Mouse (Mus musculus) embryonic fibroblast, embryonic 13.5 days (primary cell): ENCODE data around the gene App. TPM values are rescaled to one million over a fixed set of nuclear protein-coding genes. Genes with fewer than 3 reads are reported as not detected.

Experiments
- H3K27ac ChIP-seq: 2 replicates; pipeline ENCODE4 v1.5.1; 2012; ENCODE audit warnings: low read length, control low read depth, inconsistent platforms; ENCODE audit not compliant: insufficient read depth
- H3K4me1 ChIP-seq: 2 replicates; pipeline ENCODE4 v1.6.1; 2011; ENCODE audit warnings: low read length; ENCODE audit not compliant: control insufficient read depth, insufficient read depth
- H3K4me3 ChIP-seq: 2 replicates; pipeline ENCODE4 v1.5.1; 2011; ENCODE audit warnings: mild to moderate bottlenecking, control low read depth, low read length; ENCODE audit not compliant: insufficient read depth
- CTCF ChIP-seq: IDR thresholded peaks from 2 replicates; pipeline ENCODE4 v1.5.1; 2011; ENCODE audit warnings: mild to moderate bottlenecking, control low read depth, low read length, moderate library complexity, borderline replicate concordance; ENCODE audit not compliant: insufficient read depth
- POLR2A ChIP-seq: IDR thresholded peaks from 2 replicates; pipeline ENCODE4 v1.6.1; 2011; ENCODE audit warnings: low read depth, mild to moderate bottlenecking, control low read depth, low read length, moderate library complexity
- polyA plus RNA-seq: library from polyadenylated mRNA; stranded (reverse); fragments of >200 nt; gene quantifications from 2 replicates; pipeline ENCODE4 v1.2.4, GENCODE M21; 2011; ENCODE audit warnings: low read depth; ENCODE audit not compliant: missing spikeins, insufficient read length

Gene App
- polyA plus RNA-seq, 1 experiment: 740 TPM

DNA sequence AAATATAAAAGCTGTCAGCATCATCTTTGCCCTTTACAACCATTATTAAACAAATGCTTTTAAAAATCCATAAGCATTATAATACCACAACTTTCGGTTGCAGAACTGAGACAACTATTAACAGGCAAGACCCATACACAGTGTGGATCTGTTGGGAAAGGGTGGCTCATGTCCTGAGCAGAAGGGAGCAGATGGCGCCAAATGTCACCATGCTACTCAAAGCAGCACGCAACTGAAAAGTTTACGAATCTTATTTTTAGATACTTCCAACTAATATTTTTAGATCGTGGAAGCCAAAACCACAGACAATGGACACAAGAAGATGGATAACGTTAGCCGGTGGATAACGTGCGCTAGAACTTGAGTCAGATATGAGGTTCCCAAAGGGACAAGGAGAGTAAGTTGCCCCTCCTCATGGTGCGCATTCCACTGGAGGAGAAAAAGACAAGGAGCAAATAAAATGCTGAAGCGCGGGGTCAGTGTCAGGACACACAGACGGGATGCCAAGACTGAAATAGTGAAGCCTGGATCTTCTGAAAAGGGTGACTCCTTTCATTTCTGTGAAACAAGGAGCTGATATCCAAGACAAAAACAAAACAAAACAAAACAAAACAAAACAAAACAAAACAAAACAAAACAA is 106.2 kb downstream of the App start:
- Histone ChIP-seq H3K4me1 (no peaks in the 10 kb centered on the region), H3K4me3 (no peak overlapping the region), H3K27ac (no peak overlapping the region)
- TF ChIP-seq POLR2A (no peak), CTCF (no peak)

DNA sequence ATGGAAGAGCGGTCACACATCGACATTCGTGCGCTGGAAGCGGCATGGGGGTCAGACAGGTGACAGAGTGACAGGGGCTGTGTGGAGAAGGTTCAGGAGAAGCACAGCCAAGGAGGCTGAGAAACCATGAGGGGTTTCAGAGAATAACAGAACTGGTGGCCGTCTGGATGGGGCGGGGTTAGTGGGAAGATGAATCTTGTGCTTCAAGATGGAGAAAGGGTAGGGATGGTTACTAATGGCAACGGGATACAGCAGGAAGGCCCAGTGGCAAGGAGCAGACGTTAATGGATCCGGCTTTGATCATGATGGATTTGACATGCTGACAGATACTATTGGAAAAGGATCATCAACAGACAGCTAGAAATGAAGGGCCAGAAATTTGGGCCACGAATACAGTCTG is 107.3 kb downstream of the App start:
- Histone ChIP-seq H3K4me1 (no peaks in the 10 kb centered on the region), H3K27ac (no peak overlapping the region), H3K4me3 (no peak overlapping the region)
- TF ChIP-seq POLR2A: no peak

DNA sequence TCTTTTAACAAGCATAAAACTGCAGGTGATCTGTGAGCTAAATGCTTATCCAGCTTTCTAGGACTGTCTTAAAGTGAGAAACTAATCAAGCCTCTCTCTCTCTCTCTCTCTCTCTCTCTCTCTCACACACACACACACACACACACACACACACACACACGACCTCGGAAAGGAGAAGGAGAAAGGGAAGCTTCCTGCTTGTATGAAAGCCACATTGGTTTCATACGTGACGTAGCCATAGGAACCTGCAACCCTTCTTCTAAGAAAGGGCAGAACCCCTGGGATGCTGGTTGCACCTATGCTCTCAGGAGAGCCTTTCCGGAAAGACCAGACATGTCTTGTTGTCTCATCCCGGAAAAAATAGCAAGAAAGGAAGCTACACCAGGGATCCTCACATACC is 108.8 kb downstream of the App start:
- H3K4me3 ChIP-seq: no peak overlapping the region
- no peaks in the 10 kb centered on the region for H3K4me1 ChIP-seq
- no peak overlapping the region for H3K27ac ChIP-seq
- TF ChIP-seq POLR2A: no peak
- no peak for TF ChIP-seq CTCF

DNA sequence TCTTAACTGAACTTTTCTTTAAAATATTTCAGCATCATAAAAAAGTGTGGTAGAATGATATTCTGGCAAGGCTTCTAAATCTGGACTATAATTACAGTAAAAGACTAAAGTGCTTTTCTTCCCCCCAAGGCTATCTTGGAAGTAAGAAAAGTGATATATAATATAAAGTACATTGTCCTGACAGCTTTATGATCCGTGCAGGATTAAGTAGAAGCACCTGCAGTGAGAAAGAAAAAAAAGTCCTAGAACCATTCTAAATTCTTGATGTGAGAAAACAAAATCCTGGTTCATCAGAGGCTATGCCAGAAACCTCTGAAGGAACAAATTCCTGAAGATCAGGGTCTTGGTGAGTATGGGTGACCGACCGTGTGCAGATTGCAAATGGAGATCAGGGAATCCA is 110.8 kb downstream of the App start:
- no peak overlapping the region for H3K4me3 ChIP-seq
- no peaks in the 10 kb centered on the region for H3K4me1 ChIP-seq
- H3K27ac ChIP-seq: no peak overlapping the region
- TF ChIP-seq CTCF (no peak), POLR2A (no peak)

DNA sequence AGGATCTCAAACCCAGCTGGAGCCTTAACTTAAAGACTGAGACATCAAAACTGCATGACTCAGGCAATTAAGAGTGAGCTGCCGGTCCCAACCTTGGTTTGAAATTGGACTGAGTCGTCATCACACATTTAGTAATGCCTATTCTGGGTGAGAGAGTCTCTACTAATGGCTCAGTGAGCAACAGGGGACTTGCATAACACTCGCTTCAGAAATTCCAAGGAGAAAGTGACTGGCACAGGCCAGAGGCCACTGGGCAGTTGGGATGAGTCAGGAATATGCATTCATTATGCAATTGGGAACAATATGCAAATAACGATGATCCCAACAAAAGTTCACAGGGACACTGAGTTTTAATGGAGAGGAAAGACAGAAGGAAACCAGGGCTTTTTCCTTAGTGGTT is 111.8 kb downstream of the App start:
- TF ChIP-seq CTCF (no peak), POLR2A (no peak)
- Histone ChIP-seq H3K4me3 (no peak overlapping the region), H3K27ac (0 out of 2 replicates have a peak overlapping the region, but pooled peaks have one; percentile 20), H3K4me1 (no peaks in the 10 kb centered on the region)

DNA sequence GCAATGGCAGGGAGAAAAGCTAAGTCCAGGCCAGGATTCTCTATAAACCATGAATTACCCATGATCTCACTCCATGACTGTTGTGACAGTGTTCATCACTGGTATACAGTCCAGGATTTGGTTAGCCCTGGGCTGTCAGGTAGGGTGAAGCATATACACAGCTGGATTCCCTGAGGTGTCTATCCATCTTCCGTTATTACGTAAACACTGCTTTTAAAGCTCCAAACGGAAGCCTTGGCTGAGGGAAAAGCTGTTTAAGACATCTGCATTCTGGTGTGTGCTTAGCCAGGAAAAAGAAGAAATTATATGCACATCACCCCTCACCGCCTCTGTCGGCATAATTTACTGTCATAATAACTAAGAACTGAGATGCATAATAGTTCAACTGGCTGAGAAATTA is 115.4 kb downstream of the App start:
- Histone ChIP-seq H3K4me3 (no peak overlapping the region), H3K4me1 (no peaks in the 10 kb centered on the region), H3K27ac (no peak overlapping the region)
- TF ChIP-seq CTCF (no peak), POLR2A (no peak)

DNA sequence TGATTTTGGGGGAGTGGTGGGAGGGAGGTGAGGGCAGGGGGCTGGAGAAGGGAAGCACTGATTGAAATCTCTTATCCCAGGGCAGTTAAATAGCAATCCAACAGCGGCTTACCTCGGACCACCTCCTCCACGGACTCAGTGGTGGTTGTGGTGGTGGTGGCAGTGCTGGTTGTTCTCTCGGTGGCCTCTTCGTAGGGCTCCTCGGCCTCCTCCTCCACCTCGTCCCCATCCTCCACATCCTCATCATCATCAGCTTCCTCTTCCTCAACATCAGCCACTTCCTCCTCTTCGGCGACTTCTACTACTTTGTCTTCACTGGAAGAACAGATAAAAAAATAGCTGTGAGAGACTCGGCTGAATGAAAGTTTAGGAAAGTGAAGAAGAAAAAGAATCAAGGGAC is 117.4 kb downstream of the App start:
- Histone ChIP-seq H3K4me3 (no peak overlapping the region), H3K4me1 (no peaks in the 10 kb centered on the region), H3K27ac (no peak overlapping the region)
- TF ChIP-seq CTCF (no peak), POLR2A (no peak)

DNA sequence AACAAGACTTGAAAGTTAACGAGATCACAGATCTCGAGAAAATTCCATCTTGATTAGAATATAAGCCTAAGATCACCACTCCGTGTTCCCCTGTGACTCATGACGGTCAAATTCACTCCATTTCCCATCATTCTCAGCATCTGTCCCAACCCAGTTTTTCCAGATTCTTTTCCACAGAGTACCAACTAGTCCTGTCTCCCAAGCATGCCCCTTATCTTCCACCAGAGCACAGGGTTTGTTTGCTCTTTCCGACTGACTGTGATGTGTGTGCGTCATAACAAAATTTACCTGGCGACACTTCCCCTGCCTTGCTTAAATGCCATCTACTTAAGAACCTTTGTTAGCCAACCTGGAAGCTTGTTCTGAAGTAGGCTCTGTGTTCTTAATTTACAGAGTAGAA is 119.6 kb downstream of the App start:
- TF ChIP-seq CTCF: no peak
- no peaks in the 10 kb centered on the region for H3K4me1 ChIP-seq
- no peak overlapping the region for H3K4me3 ChIP-seq
- H3K27ac ChIP-seq: no peak overlapping the region

DNA sequence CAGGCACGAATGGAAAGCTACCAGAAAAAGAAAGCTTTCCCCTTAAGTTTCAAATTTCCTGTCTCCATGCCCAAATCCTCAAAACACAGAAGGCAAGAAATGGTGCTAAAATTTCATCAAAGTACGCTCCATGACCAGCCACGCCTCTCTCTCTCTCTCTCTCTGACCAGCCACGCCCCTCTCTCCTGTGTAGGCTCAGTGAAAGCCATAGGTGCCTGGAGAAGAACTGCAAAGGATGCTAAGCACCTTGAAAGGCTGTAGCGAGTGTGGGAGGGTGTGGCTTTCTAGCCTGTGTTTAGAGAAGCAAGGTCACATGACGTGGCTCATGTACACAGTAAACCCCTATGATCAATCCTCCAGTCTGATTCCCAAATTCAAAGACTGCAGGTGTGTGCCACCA is 126.3 kb downstream of the App start:
- H3K27ac ChIP-seq: no peak overlapping the region

DNA sequence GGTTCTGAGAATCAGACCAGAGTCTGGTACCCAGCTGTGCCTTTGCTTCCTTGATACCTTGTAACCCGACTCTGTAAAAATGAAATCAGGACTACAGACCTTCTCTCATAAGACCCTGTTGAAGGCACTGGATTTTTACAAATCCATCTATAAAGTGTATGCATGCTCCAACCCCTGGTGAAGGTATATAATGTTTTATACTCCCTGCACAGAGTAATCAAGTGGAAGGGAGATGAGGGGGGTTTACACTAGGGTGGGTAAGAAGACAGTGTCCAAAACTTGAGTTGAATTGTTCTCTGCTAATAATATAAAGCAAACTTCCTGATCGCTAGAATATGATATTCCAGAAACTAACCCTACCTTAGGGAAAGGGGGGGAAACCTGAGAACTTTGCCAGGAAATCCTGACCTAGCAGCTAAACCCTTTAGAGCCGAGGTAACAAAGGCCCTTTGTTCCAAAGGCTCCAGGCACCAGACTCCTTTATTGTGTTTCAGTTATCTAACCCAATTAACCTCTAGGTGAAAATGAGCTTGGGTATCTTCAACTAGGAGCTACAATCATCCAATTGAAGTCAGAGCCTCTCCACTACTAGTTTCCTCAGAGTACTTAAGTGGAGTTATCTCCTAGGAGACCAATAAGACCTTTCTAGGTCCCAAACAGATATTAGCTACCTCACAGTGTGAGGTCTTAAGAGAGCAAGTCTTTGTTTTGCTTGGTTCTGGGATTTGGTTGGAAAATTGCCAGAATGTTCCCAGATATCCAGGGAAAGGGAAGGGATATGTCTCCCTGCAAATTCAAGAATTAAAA is 132.2 kb downstream of the App start:
- no peak overlapping the region for H3K4me3 ChIP-seq
- H3K4me1 ChIP-seq: peaks cover 3% of the 10 kb centered on the region; the same call in 1 of the 2 replicates
- no peak overlapping the region for H3K27ac ChIP-seq
- no peak for TF ChIP-seq CTCF
- no peak for TF ChIP-seq POLR2A

More for the DNA sequence above, 126.3 kb downstream of the App start:
- Histone ChIP-seq H3K4me1 (no peaks in the 10 kb centered on the region), H3K4me3 (no peak overlapping the region)
- TF ChIP-seq POLR2A: no peak
- TF ChIP-seq CTCF: no peak

DNA sequence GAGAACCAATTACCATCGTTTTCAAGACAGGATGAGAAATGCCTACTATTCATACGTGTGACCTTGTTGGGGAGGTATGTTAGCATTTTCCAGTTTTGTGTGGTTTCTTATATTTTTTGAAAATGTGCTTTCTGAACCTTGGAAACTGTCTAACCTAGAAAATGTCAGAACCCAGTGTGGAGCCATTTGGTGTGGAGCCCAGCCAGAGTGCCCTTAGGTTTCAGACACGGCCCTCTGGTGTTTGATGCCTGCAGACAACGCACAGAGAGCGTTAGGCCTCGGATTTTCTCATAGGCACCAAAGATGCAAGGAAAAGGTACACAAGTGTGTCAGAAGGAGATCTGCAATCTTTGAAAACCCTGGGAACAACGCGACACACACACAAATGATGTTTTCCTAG is 134.8 kb downstream of the App start:
- TF ChIP-seq POLR2A (no peak), CTCF (no peak)
- H3K4me1 ChIP-seq: peaks cover 3% of the 10 kb centered on the region; the same call in 1 of the 2 replicates
- no peak overlapping the region for H3K27ac ChIP-seq
- no peak overlapping the region for H3K4me3 ChIP-seq
